Mouse (Mus musculus) activated CD4-positive, CD25-positive, alpha-beta regulatory T cell, adult 4 months (primary cell): ENCODE results near the gene Nemp1. TPM values are rescaled to one million over a fixed set of nuclear protein-coding genes. Genes with fewer than 3 reads are reported as not detected.

Experiments
- ATAC-seq: one replicate; pipeline ENCODE4 v1.8.0; 2017
- polyA plus RNA-seq, 2 experiments: library from polyadenylated mRNA; unstranded; fragments of 100-300 nt; shearing (Covaris generic); gene quantifications; one replicate each; pipeline ENCODE4 v1.2.1; 2017

The Nemp1 gene
- polyA plus RNA-seq, 2 experiments from 2014 or later, result 4.7 to 5.8 TPM

- ATAC-seq, result peak; percentile 24
These were observed 8.3 kb downstream of the Nemp1 start for GRCm38 (mm10) chr10:127674794-127675522.

GRCm38 (mm10) chr10:127675859-127676398 lies 9.2 kb downstream of the Nemp1 start:
- no peak for ATAC-seq

- ATAC-seq, result peak; percentile 91
These were observed 10.2 kb downstream of the Nemp1 start for GRCm38 (mm10) chr10:127676691-127677548.

- ATAC-seq, result no peak
These were observed 11.1 kb downstream of the Nemp1 start for GRCm38 (mm10) chr10:127677591-127678336.

- no peak for ATAC-seq
These were observed 12.5 kb downstream of the Nemp1 start for GRCm38 (mm10) chr10:127679208-127679607.

- ATAC-seq, result no peak
These were observed 13.2 kb downstream of the Nemp1 start for GRCm38 (mm10) chr10:127679881-127680280.

GRCm38 (mm10) chr10:127682886-127683285 lies 16.2 kb downstream of the Nemp1 start:
- ATAC-seq, result no peak

- no peak for ATAC-seq
These were observed 24.4 kb downstream of the Nemp1 start for GRCm38 (mm10) chr10:127691053-127691452.

- peak; percentile 40 for ATAC-seq
These were observed 27.9 kb downstream of the Nemp1 start for GRCm38 (mm10) chr10:127694636-127695035.

- ATAC-seq, result no peak
These were observed 29.1 kb downstream of the Nemp1 start for GRCm38 (mm10) chr10:127695775-127696174.

- ATAC-seq, result no peak
These were observed 32.3 kb downstream of the Nemp1 start for GRCm38 (mm10) chr10:127698966-127699365.

- no peak for ATAC-seq
These were observed 36.6 kb downstream of the Nemp1 start for GRCm38 (mm10) chr10:127703299-127703698.

GRCm38 (mm10) chr10:127704293-127704692 lies 37.6 kb downstream of the Nemp1 start:
- no peak for ATAC-seq

GRCm38 (mm10) chr10:127704766-127705220 lies 38.1 kb downstream of the Nemp1 start, which contains the start of gene Myo1a:
Gene Myo1a (plus strand): TSS chr10:127705170.
- no peak for ATAC-seq

GRCm38 (mm10) chr10:127705783-127706182 lies 39.1 kb downstream of the Nemp1 start:
- ATAC-seq, result no peak

- ATAC-seq, result no peak
These were observed 41.0 kb downstream of the Nemp1 start for GRCm38 (mm10) chr10:127707721-127708120.

- ATAC-seq, result no peak
These were observed 42.2 kb downstream of the Nemp1 start for GRCm38 (mm10) chr10:127708850-127709370.

- no peak for ATAC-seq
These were observed 43.6 kb downstream of the Nemp1 start for GRCm38 (mm10) chr10:127710331-127710730.

GRCm38 (mm10) chr10:127712736-127713135 lies 46.0 kb downstream of the Nemp1 start:
- no peak for ATAC-seq

- ATAC-seq, result no peak
These were observed 55.1 kb downstream of the Nemp1 start for GRCm38 (mm10) chr10:127721671-127722418.

- no peak for ATAC-seq
These were observed 57.5 kb downstream of the Nemp1 start, which contains the start of gene Tac2 for GRCm38 (mm10) chr10:127724178-127724577. Gene Tac2 (plus strand): TSS chr10:127724478.
